Mouse (Mus musculus): ENCODE measurements around the gene Nup188.

Gene Nup188

GRCm38 (mm10) chr2:30283193-30283592, 3.0 kb upstream of the Nup188 start:
- in situ Hi-C loops (cut with MboI, MseI): no loop called here

- in situ Hi-C loops (cut with MboI, MseI): loop anchor here (5.0 kb wide), 1 partner anchor 53 kb away; no protein-coding TSS in a partner anchor
Measured at GRCm38 (mm10) chr2:30285004-30285403, 1.2 kb upstream of the Nup188 start.

- in situ Hi-C loops (cut with MboI, MseI): loop anchor here (5.0 kb wide), 1 partner anchor 53 kb away; no protein-coding TSS in a partner anchor
Measured at GRCm38 (mm10) chr2:30285416-30286181, 598 bp upstream of the Nup188 start.

- in situ Hi-C loops (cut with MboI, MseI): loop anchor here (5.0 kb wide), 1 partner anchor 55 kb away; no protein-coding TSS in a partner anchor
Measured at GRCm38 (mm10) chr2:30287027-30287373, 803 bp downstream of the Nup188 start.

GRCm38 (mm10) chr2:30299525-30299924, 13.3 kb downstream of the Nup188 start:
- in situ Hi-C loops (cut with MboI, MseI): no loop called here

- in situ Hi-C loops (cut with MboI, MseI): loop anchor here (10.0 kb wide), 1 partner anchor 1905 kb away; no protein-coding TSS in a partner anchor
Measured at GRCm38 (mm10) chr2:30299966-30300365, 13.8 kb downstream of the Nup188 start.

- in situ Hi-C loops (cut with MboI, MseI): loop anchor here (10.0 kb wide), 1 partner anchor 1899 kb away; no protein-coding TSS in a partner anchor
Measured at GRCm38 (mm10) chr2:30306087-30306486, 19.9 kb downstream of the Nup188 start.

GRCm38 (mm10) chr2:30309351-30309750, 23.2 kb downstream of the Nup188 start:
- in situ Hi-C loops (cut with MboI, MseI): loop anchor here (10.0 kb wide), 1 partner anchor 1895 kb away; no protein-coding TSS in a partner anchor

- in situ Hi-C loops (cut with MboI, MseI): loop anchor here (10.0 kb wide), 1 partner anchor 317 kb away; no protein-coding TSS in a partner anchor
Measured at GRCm38 (mm10) chr2:30311481-30311880, 25.3 kb downstream of the Nup188 start.

GRCm38 (mm10) chr2:30316136-30316535, 29.9 kb downstream of the Nup188 start:
- in situ Hi-C loops (cut with MboI, MseI): loop anchor here (10.0 kb wide), 1 partner anchor 321 kb away; no protein-coding TSS in a partner anchor

GRCm38 (mm10) chr2:30316955-30317354, 30.8 kb downstream of the Nup188 start:
- in situ Hi-C loops (cut with MboI, MseI): loop anchor here (10.0 kb wide), 1 partner anchor 322 kb away; no protein-coding TSS in a partner anchor

GRCm38 (mm10) chr2:30319260-30319659, 33.1 kb downstream of the Nup188 start:
- in situ Hi-C loops (cut with MboI, MseI): loop anchor here (10.0 kb wide), 1 partner anchor 324 kb away; no protein-coding TSS in a partner anchor

- in situ Hi-C loops (cut with MboI, MseI): no loop called here
Measured at GRCm38 (mm10) chr2:30323111-30323510, 36.9 kb downstream of the Nup188 start.

- in situ Hi-C loops (cut with MboI, MseI): no loop called here
Measured at GRCm38 (mm10) chr2:30325296-30325695, 39.1 kb downstream of the Nup188 start.

- in situ Hi-C loops (cut with MboI, MseI): no loop called here
Measured at GRCm38 (mm10) chr2:30327276-30327675, 41.1 kb downstream of the Nup188 start.

- in situ Hi-C loops (cut with MboI, MseI): no loop called here
Measured at GRCm38 (mm10) chr2:30328791-30329190, 42.6 kb downstream of the Nup188 start.

GRCm38 (mm10) chr2:30335324-30335723, 49.1 kb downstream of the Nup188 start:
- in situ Hi-C loops (cut with MboI, MseI): no loop called here

- in situ Hi-C loops (cut with MboI, MseI): no loop called here
Measured at GRCm38 (mm10) chr2:30336174-30336915, 50.1 kb downstream of the Nup188 start.

GRCm38 (mm10) chr2:30337179-30337578, 51.0 kb downstream of the Nup188 start:
- in situ Hi-C loops (cut with MboI, MseI): no loop called here

GRCm38 (mm10) chr2:30342061-30342460, 55.9 kb downstream of the Nup188 start:
- in situ Hi-C loops (cut with MboI, MseI): no loop called here

- in situ Hi-C loops (cut with MboI, MseI): no loop called here
Measured at GRCm38 (mm10) chr2:30342544-30342943, 56.3 kb downstream of the Nup188 start.

- in situ Hi-C loops (cut with MboI, MseI): no loop called here
Measured at GRCm38 (mm10) chr2:30343601-30344137, 57.5 kb downstream of the Nup188 start.

All from T-helper 2 cell (primary cell).